Mouse (Mus musculus): ENCODE data around the gene Tpk1. TPM values are rescaled to one million over a fixed set of nuclear protein-coding genes. Genes with fewer than 3 reads are reported as not detected.

Tpk1 gene
- polyA plus RNA-seq, 1 experiment: 1.1 TPM

DNA sequence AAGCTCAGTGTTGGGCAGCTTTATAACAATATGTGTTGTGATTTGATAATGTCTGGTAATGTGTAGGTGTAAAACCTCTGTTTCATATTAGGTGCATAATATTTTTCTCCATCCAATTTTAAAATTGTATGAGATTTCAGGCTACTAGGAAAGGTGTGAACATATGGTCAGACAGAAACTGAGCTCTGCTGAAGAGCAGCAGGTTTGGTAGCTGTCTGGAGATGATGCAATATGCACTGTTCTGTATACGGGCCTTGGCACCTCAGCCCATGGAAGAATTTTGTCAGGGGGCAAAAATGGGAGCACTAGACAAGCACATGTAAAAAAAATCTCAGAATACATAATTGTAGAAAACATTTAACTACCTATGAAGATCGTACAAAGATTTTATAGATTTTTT lies 84.3 kb downstream of the Tpk1 start:
- TF ChIP-seq GATA1 (IDR thresholded peaks at IDR 0.05; ENCODE audit: low read length): no peak

DNA sequence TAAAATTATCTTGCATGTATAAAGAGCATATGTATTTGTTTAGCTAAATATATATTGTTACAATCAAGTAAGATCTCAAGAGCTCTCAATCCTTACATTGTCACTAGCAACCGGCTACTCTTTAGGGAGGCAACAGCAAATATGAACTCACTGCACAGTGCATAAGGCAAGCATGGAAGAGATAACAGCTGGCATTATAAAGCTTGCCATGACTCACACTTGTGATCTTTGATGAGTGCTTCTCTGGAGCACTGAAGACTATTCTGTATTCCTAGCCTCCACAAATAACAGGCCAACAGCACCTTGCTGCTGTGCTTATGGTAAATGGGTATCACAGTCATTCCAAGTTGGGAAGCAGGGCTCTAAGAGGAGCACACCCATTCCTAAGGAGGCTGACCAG lies 98.2 kb downstream of the Tpk1 start:
- TF ChIP-seq GATA1 (IDR thresholded peaks at IDR 0.05; ENCODE audit: low read length): no peak

DNA sequence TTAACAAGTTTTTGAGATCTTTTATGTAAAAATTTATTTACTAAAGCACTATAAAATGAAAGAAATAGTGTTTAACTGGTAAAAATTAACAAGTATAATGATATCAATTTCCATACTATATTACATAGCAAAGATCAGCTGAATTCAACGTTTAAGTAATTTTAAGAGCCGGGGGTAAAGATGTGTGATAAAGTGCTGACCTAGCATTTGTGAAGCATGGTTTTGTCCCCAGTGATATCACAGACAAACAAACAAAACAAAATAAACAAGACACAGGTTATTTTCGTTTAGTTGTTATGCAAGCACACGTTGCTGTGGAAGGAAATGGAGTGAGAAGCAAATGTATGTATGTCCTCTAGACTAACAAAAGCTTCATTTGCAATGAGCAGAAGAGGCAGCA lies 103.6 kb downstream of the Tpk1 start:
- no peak for TF ChIP-seq GATA1 (IDR thresholded peaks at IDR 0.05; ENCODE audit: low read length)

DNA sequence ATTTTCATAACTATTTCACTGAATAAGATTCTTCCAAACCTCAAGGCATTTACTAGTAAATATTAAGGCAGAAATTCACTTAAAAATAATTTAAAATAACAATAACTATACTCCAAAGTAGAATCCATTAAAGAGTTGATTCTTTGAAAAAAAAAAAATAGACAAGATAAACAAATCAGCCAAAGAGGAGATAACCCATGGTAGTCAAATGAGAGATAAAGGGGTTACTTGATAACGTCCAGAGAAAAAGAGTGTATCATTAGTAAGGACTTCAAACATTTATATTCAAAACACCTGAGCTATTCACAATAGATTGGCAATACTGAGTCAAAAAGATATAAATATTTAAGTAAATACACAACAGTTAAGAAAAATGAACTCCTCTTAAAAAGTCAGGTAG lies 114.7 kb downstream of the Tpk1 start:
- no peak for TF ChIP-seq GATA1 (IDR thresholded peaks at IDR 0.05; ENCODE audit: low read length)

DNA sequence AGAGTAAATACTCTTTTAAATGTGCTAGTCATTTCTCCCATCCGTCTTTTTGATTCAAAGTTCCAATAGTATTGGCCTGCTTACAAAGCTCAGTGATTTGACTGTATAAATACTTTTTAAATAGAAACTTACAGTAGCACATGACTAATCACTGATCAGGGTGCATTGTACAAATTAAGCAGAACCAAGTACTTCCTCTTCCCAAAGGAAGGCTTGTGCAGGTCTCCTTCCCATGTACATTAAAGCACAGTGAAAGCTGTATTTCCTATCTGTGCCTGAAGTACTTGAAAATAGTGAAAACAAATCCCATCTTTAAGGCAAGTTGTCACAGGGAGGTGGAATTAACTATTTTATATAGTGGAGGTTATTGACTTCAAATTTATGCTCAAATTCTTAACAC lies 119.5 kb downstream of the Tpk1 start:
- no peak for TF ChIP-seq GATA1 (IDR thresholded peaks at IDR 0.05; ENCODE audit: low read length)

DNA sequence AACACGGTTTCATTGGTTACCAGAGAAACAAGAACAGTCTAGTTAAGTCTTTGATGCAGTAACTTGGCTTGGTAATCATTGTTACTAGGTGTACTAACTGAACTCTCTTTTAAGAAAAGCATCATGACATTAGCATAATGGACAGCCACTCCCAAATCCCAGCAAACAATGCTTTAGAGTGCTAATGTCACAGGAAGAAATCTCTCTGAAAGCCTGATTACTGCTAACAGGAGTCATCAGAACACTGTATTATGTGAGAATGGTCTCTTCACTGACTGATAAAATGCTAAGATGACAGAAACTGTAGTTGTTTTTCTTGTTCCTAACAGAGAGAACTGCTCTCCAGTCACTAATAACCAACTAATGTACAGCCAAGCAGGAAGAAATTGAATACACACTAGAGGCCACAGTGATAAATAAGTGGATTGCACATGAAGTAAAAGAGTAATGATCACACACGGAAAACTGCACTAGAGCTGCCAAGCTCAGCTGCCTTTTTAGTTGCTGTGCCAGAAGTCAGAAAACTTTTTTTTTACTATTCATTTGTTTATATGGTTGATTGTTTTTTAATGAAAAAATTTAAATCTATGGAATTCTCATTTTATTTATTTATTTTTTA lies 128.7 kb downstream of the Tpk1 start:
- no peak for TF ChIP-seq GATA1 (IDR thresholded peaks at IDR 0.05; ENCODE audit: low read length)

DNA sequence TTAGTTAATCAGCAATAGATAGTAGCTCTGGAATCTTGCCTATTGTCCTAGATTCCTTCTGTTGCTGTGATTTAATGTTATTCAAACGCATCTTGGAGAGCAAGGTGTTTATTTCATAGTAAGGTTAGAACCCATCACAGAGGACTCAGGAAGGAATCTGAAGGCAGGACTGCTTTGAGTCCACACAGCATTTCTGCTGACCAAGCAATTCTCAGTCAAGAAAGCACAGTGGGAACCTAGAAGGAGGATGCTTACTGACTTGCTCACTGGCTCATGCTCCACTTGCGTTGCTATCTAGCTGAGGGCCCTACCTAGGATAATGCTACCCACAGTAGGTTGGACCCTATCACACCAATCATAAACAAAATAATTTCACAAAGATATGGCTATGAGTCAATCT lies 130.6 kb downstream of the Tpk1 start:
- no peak for TF ChIP-seq GATA1 (IDR thresholded peaks at IDR 0.05; ENCODE audit: low read length)

DNA sequence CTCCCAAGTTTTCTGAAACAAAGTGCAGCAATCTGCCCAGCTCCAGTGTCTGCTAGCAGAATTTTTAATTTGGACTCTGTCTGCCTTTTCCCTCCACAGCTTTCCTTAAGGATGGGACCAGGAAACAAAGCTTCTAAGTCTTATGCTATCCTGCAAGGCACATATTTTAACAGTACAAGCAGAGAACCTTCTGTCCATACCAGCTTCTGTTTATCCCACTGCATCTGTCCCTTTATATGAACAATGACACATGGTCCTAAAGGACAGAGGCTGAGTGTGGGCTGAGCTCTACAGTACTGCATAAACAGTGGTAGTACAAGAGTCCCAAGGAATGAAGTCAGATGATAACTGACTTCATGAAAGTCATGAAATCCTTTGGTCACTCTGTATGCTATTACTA lies 132.8 kb downstream of the Tpk1 start:
- TF ChIP-seq GATA1 (IDR thresholded peaks at IDR 0.05; ENCODE audit: low read length): no peak

DNA sequence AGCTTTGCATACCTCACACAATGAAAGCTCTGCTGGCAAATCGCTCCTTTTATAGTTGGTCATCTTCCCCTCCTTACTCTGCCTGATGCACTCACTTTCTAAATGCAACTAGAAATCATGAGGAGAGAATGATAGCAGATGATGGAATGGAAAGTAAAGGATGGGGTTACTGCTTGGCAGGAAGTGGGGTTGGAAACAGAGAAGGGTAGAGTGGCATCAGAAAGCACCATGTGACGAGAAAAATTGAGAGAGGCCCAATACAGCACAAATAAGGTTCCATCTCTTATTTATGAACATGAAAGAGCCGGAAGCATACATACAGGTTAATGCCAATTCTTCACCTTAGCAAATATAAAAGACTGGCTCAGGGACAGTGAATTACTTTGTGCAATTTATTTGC lies 133.3 kb downstream of the Tpk1 start:
- no peak for TF ChIP-seq GATA1 (IDR thresholded peaks at IDR 0.05; ENCODE audit: low read length)

DNA sequence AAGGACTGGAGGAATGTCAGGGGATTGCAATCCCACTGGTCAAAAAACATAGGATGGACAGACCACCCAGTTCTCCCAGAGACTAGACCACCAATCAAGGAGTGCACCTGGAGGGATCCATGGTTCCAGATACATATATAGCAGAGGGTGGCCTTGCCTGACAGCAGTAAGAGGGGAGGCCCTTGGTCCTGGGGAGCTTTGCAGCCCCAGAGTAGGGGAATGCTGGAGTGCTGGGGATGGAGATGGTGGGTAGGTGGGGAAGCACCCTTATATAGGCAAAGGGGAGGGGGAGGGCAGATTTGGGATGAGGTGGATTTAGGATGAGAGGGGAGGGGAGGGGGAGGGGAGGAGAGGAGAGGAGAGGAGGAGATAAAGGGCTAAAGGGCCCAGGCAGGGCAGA lies 134.1 kb downstream of the Tpk1 start:
- TF ChIP-seq GATA1 (IDR thresholded peaks at IDR 0.05; ENCODE audit: low read length): no peak

DNA sequence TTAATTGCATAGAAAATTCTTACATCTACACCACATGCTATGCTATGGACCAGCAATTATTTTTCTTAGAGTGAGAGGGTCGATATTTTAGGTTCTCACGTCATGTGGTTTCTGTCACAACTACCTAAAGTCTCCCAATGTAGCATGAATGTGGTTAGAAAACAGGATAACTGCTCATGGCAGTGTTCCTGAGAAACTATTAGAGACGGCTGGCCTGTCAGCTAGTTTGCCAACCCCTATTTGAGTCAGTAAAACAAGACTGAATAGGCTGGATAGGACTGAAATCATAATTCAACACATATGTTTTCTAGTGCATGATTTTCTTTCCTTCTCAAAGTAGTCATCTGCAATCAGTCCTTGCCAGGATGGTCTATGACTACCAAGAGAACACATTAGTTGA lies 137.1 kb downstream of the Tpk1 start:
- no peak for TF ChIP-seq GATA1 (IDR thresholded peaks at IDR 0.05; ENCODE audit: low read length)

DNA sequence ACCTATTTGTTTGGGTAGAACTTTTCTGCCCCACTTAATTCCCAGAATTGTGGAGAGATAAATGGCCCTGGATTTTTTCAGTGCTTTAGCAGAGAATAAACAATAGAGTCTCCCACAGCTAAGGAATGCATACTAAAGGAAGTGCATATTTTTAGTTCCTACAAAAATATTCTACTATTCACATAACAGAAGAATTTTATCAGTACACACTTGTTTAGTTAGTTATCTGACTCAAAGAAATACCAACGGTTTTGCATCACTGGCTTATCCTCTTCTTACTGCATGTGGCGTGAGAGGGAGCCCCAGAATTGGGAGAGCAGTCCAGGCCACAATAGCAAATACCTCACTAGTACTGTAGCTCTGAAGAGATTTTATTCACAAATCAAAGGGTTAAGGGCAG lies 141.1 kb downstream of the Tpk1 start:
- TF ChIP-seq GATA1 (IDR thresholded peaks at IDR 0.05; ENCODE audit: low read length): no peak

DNA sequence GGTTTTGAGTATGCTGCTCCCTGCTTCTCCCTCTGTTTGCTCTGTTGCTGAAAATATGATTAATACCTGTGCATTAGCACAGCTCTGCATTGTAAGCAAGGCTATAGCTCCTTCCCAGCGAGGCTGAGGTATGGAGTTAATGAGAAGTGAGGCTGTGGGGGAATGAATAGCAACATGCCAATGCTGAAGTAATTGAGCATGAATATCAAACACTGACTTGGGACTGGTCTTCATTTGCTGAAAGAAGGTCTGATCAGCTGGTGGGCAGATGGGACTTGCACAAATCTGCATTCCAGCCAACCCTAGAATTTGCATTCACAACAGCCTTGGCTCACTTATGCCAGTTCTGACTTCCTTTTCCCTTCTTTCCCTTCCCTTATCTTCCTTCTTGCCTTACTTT lies 144.0 kb downstream of the Tpk1 start:
- TF ChIP-seq GATA1 (IDR thresholded peaks at IDR 0.05; ENCODE audit: low read length): no peak

DNA sequence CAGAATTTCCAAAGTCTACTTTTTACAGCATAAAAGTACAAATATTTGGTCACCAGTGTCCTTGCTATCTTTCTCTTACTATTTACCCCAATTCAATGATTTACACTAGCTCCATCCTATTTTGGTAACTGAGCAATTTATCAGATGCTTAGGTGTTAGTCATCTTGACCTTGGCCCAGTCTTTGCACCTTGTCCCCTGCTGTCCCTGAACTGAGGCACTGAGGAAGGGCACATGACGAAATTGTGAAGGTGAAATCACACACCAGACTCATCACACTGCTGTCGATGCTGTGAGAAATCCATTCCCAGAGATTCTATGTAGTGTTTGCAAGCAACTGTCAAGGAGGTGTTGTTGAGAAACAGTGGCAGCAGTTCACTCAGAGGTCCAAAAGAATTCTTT lies 145.9 kb downstream of the Tpk1 start:
- no peak for TF ChIP-seq GATA1 (IDR thresholded peaks at IDR 0.05; ENCODE audit: low read length)

DNA sequence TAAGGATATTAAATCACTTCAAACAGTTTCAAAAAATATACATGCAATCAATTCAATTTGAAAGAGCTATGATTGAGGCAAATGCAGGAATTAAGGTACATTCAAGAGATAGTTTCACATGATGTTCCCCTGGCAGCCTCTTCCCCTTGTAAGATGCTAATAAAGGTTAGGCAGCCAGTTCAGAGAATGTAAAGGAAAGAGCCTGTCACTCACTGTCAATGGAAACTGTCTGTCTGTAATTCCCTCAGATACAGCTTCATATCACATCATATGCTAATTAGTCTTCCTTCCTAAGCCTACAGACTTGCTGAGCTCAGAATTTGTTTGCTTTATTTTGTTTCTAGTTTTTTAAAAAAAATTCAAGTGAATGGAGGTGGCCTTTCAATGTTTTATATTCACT lies 147.7 kb downstream of the Tpk1 start:
- no peak for TF ChIP-seq GATA1 (IDR thresholded peaks at IDR 0.05; ENCODE audit: low read length)

DNA sequence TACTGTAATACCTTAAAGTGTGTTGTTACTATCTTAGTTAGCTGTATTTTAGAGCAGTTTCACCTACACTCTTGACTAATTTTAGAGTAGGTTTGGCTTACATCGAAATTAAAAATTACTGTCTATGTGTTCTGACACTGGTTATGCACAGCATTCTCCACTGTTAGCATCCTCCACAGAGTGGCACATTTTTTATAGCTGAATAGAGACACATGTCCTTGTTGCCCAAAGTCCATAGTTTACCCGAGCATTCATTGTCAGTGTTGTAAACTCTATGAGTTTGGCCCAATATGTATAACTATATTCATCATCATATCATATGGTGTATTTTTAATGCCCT lies 148.8 kb downstream of the Tpk1 start:
- TF ChIP-seq GATA1 (IDR thresholded peaks at IDR 0.05; ENCODE audit: low read length): no peak

DNA sequence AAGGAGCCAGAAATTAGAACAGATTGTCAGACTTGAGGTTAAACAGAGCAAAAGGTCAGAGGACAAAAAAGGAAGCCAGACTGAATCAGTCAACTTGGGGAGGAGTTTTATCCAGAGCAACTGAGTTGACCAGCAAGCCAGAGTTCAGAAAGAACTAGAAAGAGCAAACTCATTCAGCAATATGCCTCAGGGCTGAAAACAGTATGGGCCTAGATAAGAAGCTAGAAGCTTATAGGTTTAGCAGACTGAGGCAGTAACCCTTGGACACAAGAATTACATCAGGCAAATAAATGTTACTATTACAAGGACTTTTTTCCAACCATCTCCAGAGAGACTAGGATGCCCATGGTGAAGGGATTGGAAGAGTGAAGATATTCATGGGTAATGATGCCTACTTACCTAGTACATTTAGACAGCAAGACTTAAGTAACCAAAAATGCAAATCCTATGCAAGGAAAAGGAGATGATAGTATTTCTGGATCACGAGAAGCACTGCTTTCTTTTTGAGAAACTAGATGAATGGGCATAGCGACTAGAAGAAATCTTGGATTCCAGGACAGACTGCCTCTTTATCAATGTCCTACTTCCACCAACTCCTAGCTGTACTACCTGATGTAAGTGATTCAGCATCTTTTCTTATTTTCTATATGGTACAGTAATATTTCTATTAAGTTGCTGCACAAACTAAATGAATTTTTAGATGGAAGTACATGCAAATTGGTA lies 149.3 kb downstream of the Tpk1 start:
- no peak for TF ChIP-seq GATA1 (IDR thresholded peaks at IDR 0.05; ENCODE audit: low read length)
